Mouse (Mus musculus): Measurements from ENCODE around the gene 2010003K11Rik. TPM values are rescaled to one million over a fixed set of nuclear protein-coding genes. Genes with fewer than 3 reads are reported as not detected.

2010003K11Rik gene
- polyA plus RNA-seq, 1 experiment from 2014 or later = 0.17 TPM

DNA sequence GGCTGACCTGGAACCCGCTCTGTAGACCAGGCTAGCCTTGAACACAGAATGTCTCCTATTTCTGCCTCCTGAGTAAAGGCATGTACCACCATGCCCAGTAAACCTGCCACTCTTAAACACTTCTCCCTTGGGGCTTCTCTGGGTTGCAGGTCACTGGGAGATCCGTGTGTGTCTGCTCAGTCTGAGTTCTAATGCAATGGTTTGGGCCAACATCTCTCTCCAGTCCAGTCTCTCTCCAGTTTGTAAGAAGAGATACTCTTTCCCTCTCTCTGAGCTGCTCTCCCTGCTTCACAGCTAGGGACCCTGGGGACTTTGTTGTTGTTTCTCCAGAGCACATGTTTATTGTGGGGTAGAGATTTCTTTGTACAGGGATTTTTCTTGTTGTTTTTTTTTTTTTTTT lies 17.9 kb upstream of the 2010003K11Rik start:
- no peak for ATAC-seq (ENCODE audit: low FRiP score)
- Histone ChIP-seq H3K27me3 (replicated peaks) (peaks cover 3% of the 10 kb centered on the region; the same call in 1 of the 2 replicates), H3K4me1 (peaks cover 12% of the 10 kb centered on the region; the same call in 1 of the 2 replicates), H3K27ac (replicated peaks) (peak overlapping the region; percentile 19; the same call in 1 of the 2 replicates), H3K36me3 (no peaks in the 10 kb centered on the region), H3K9ac (replicated peaks) (no peak overlapping the region), H3K4me3 (replicated peaks) (no peak overlapping the region), H3K9me3 (replicated peaks) (no peaks in the 10 kb centered on the region), H3K4me2 (no peak overlapping the region)
- 69% methylated on average over 2 of the region's 2 CpGs for WGBS

DNA sequence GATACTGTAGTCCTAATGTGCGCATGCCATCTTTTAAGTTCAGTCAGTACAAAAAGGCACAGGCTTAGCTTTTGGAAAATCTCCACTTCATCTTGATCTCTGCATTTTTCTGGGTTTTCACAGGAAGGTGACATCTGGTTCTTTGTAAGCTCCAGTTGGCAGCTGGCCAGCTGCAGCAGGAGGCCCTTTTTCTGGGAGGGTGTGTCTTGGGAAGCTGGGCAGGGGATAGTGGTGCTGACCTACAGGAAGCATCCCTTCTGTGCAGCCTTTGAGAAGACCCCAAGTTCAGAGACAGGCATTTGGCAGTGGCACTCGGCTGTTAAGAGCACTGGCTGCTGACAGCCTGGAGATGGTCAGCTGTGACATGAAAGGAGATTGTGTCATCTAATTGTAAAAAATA lies 17.4 kb upstream of the 2010003K11Rik start:
- ATAC-seq (ENCODE audit: low FRiP score) = no peak
- H3K4me2 ChIP-seq = no peak overlapping the region
- no peaks in the 10 kb centered on the region for H3K9me3 ChIP-seq (replicated peaks)
- 54% methylated on average over 2 of the region's 2 CpGs for WGBS
- H3K9ac ChIP-seq (replicated peaks) = no peak overlapping the region
- peaks cover 3% of the 10 kb centered on the region; the same call in 1 of the 2 replicates for H3K27me3 ChIP-seq (replicated peaks)
- peak overlapping the region; percentile 19 for H3K27ac ChIP-seq (replicated peaks)
- H3K4me1 ChIP-seq = peaks cover 18% of the 10 kb centered on the region
- H3K4me3 ChIP-seq (replicated peaks) = no peak overlapping the region
- H3K36me3 ChIP-seq = no peaks in the 10 kb centered on the region

DNA sequence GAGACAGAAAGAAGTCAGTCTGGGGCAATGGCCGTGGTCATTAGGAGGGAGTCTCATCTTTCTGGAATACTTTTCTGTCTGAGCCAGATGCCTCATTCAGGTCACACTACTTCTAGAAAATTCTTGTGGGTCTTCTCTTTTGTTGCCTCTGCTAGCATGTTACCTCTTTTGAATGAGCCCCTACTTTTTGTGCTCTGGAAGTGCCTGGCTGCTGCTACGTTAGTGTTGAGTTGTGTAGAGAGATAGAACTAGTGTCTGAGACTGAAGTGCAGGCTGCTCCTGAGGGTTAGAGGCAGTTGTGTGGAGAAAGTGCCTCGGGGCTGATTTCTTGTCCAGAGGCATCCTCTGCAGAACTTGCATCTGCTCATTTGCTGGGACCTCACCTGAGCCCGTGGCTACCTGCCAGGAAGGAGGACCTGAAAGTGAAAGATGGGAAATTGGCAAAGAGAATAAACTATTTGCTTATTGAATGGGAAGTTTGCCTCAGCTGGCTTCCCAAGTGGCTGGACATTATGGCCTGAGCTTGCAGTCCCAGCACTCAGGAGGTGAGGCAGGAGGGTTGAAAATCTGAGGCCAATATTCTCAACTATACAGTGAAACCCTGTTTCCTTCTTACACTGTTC lies 15.0 kb upstream of the 2010003K11Rik start:
- Histone ChIP-seq H3K36me3 (no peaks in the 10 kb centered on the region), H3K27me3 (replicated peaks) (peaks cover 3% of the 10 kb centered on the region; the same call in 1 of the 2 replicates), H3K4me2 (no peak overlapping the region), H3K4me3 (replicated peaks) (no peak overlapping the region), H3K9me3 (replicated peaks) (no peaks in the 10 kb centered on the region), H3K27ac (replicated peaks) (no peak overlapping the region), H3K4me1 (peaks cover 24% of the 10 kb centered on the region), H3K9ac (replicated peaks) (no peak overlapping the region)
- ATAC-seq (ENCODE audit: low FRiP score) = no peak
- WGBS = 76% methylated on average over 4 of the region's 4 CpGs

DNA sequence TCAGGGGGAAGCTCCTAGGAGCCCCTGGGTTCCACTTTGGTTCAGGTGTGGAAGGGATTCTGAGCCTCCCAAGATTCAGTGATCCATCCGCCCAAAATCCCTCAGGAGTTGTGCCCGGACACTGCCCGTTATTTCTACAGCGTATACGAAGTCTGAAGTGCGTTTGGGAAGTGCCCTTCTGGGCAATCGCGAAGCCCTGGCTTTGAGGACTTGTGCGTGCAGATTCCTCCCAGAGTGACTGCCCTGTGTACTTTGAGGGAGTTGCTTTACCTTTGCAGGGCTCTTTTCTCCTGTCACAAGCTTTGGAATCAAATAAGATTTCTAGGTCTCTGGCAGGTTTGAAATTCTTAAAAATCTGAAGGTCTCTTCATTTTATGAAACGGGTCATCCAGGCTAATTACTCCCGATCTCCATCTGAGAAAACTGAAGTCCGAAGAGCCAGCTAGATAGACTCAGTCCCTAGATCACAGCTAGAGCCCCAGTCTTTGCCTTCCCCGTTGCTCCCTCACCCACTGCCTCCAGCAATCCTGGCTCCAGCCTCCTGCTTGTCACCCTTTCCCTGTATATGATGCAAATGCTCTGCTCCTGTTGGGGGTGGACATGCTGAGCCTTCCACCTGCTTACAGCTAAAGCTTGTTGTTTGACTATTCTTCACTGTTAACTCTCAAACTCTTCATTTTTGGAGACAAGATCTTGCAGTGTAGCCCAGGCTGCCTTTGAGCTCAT lies 12.9 kb upstream of the 2010003K11Rik start:
- Histone ChIP-seq H3K27me3 (replicated peaks) (peaks cover 3% of the 10 kb centered on the region; the same call in 1 of the 2 replicates), H3K4me2 (peak overlapping the region; percentile 81), H3K4me3 (replicated peaks) (peak overlapping the region; percentile 70), H3K9me3 (replicated peaks) (no peaks in the 10 kb centered on the region), H3K36me3 (no peaks in the 10 kb centered on the region), H3K9ac (replicated peaks) (peak overlapping the region; percentile 46), H3K27ac (replicated peaks) (no peak overlapping the region), H3K4me1 (peaks cover 24% of the 10 kb centered on the region)
- no peak for ATAC-seq (ENCODE audit: low FRiP score)
- WGBS = 7% methylated on average over 13 of the region's 13 CpGs

DNA sequence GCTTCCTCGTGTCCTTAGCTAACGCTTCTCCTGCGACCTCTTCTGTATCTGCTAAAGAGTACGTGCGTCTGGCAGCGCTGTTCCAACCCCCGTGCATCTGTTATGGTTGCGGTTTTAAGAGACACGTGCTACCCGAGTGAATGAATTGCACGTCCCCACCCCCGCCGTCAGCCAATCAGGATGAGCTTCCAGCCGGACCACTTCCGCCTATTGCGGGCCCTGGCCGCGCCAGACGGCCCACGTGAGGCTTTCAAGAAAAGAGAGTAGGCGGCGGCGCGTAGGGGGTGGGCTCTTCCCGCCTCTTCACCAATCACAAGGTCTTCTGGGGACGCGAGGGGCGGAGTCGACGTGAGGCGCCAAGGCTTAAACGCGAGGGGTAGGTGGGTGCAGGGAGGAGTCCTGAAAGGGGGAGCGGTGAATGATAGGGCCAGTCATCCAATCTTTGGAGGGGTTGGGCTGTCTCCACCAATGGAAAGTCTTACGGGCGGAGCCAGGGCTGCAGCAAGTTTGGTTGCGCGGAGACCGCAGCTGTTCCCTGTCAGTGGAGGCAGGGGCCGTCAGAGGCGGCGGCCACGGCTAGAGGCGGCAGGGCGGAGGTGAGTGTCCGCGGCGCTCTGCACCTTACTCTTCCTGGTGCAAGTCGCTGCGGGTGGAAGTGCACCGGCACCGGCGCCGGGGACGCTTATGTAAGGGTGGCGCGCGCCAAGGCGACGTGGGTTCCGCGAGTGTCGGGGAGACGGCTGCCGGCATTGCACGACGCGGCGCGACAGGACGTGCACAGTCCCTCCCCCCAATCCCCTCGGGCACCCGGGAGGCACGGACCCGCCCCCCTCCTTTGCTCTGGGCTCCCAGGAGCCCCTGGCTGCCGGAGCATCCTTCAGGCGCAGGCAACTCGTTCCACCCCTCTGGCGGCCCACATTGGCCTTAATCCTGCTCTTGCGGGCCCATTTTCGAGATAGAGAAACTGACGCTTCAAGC lies 11.9 kb upstream of the 2010003K11Rik start, which contains the start of gene Pcx:
Pcx (plus strand) TSS at position 487 of the 978 bp plus-strand sequence.
- WGBS = under 1% methylated on average over 73 of the region's 82 CpGs
- ATAC-seq (ENCODE audit: low FRiP score) = peak; percentile 100
- Histone ChIP-seq H3K4me2 (peak within 1 kb of the TSS; percentile 81), H3K9me3 (replicated peaks) (no peaks in the 10 kb centered on the region), H3K9ac (replicated peaks) (peak within 1 kb of the TSS; percentile 46), H3K4me1 (peaks cover 15% of the 10 kb centered on the region), H3K36me3 (no peaks in the 10 kb centered on the region), H3K27ac (replicated peaks) (peak within 1 kb of the TSS; percentile 68), H3K27me3 (replicated peaks) (peaks cover 3% of the 10 kb centered on the region; the same call in 1 of the 2 replicates), H3K4me3 (replicated peaks) (peak within 1 kb of the TSS; percentile 70)

DNA sequence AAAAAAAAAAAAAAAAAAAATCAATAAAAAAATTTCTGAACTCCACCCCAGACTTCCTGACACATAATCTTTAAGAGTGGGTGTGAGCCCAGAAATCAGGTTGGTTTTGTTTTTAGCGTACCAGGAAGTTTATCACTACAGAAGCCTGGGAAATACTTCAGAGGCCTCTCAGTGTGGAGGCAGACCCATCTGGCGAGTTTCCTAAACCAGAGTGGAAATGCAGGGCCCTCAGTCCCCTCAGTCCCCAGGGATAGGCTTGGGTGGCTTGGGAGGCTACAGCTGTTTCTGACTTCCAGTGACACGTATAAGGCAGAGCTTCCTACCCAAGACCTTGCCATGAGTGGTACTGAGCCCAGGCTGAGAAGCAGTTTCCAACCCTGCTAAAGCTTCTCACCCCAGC lies 9.4 kb upstream of the 2010003K11Rik start:
- no peak overlapping the region for H3K4me2 ChIP-seq
- ATAC-seq (ENCODE audit: low FRiP score) = no peak
- H3K36me3 ChIP-seq = no peaks in the 10 kb centered on the region
- H3K27ac ChIP-seq (replicated peaks) = no peak overlapping the region
- no peak overlapping the region for H3K9ac ChIP-seq (replicated peaks)
- H3K4me3 ChIP-seq (replicated peaks) = no peak overlapping the region
- H3K4me1 ChIP-seq = peaks cover 15% of the 10 kb centered on the region
- H3K9me3 ChIP-seq (replicated peaks) = no peaks in the 10 kb centered on the region
- H3K27me3 ChIP-seq (replicated peaks) = peaks cover 3% of the 10 kb centered on the region; the same call in 1 of the 2 replicates
- WGBS = 78% methylated on average over 3 of the region's 3 CpGs

DNA sequence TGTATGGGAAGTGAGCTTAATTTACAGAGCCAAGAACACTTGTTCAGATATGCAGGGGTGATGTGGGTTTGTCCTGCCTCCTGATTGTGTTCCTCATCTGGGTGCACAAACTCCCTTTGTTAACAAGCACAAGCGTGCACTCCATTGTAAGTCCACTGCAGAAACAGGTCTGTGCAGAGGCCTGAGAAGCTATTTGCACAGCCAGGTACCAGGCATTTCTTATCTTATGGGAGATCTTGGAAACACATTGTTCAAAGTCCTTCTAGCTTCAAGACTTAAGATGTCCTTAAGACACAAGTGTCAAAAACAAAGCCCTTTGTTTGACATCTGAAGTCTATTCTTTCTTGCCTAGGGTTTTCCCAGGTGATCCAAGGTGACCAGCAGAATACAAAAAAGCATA lies 6.4 kb upstream of the 2010003K11Rik start:
- no peak for ATAC-seq (ENCODE audit: low FRiP score)
- no peaks in the 10 kb centered on the region for H3K27me3 ChIP-seq (replicated peaks)
- H3K9ac ChIP-seq (replicated peaks) = no peak overlapping the region

DNA sequence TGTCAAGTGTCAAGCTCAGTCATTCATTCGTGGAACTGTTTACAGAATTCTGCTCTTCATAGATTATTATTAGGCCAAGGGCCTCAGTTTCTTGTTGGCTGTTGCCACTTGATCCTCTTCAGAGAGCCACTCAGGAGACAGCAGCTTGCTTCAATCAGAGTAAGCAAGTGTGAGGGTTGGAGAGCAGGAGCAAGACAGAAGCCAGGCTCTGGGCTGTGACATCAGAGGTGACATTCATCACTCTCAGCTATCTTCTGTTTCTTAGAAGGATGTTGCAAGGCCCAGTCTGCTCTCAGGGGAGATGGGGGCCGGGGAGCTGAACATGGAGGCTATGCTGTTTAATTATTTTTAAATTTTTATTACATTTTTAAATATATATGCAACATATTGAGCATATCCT lies 4.3 kb upstream of the 2010003K11Rik start:
- Histone ChIP-seq H3K27me3 (replicated peaks) (no peaks in the 10 kb centered on the region), H3K4me2 (no peak overlapping the region), H3K9ac (replicated peaks) (no peak overlapping the region), H3K9me3 (replicated peaks) (no peaks in the 10 kb centered on the region), H3K36me3 (no peaks in the 10 kb centered on the region), H3K27ac (replicated peaks) (no peak overlapping the region), H3K4me3 (replicated peaks) (no peak overlapping the region), H3K4me1 (peaks cover 6% of the 10 kb centered on the region)
- ATAC-seq (ENCODE audit: low FRiP score) = no peak
- WGBS = 68% methylated on average over 2 of the region's 2 CpGs

More for the DNA sequence above, 6.4 kb upstream of the 2010003K11Rik start:
- 88% methylated on average over 1 of the region's 1 CpGs for WGBS
- Histone ChIP-seq H3K9me3 (replicated peaks) (no peaks in the 10 kb centered on the region), H3K4me3 (replicated peaks) (no peak overlapping the region), H3K27ac (replicated peaks) (no peak overlapping the region), H3K36me3 (no peaks in the 10 kb centered on the region), H3K4me2 (no peak overlapping the region), H3K4me1 (peaks cover 4% of the 10 kb centered on the region)

DNA sequence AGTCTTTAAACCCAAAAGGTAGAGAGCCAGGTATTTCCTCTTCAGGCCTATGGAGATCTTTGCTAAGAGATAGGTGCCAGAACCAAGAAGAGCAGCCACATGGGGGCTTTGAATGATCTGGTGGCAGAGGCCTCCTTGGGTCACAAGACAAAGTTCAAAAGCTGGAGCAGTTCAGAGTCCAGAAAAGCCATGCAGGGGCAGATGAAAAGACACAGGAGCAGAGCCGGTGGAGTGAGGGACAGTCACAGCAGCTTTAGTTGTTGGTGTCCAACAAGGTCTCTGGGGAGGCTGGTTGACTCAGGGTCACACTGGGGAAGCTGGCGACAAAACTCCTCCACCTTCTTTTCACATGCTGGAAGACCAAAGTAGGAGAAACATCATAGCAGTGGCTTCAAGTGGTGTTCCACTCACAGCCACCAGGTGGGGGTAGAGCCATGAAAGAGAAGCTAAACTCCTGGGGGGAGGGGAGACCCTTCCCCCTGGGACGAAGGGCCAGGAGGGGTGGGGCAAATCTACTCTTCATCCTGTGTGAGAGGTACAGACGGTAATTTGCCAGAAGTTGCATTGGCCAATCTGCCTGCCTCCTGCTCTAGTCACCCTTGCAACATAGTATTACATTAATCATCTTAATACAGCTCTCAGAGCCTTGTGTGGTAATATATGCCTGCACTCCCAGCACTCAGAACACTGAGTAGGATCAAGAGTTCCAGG lies 965 bp downstream of the 2010003K11Rik start:
- H3K4me2 ChIP-seq = peak overlapping the region; percentile 30; the same call in 1 of the 2 replicates
- no peak overlapping the region for H3K4me3 ChIP-seq (replicated peaks)
- H3K9me3 ChIP-seq (replicated peaks) = no peaks in the 10 kb centered on the region
- H3K27ac ChIP-seq (replicated peaks) = no peak overlapping the region
- no peak overlapping the region for H3K9ac ChIP-seq (replicated peaks)
- ATAC-seq (ENCODE audit: low FRiP score) = peak; percentile 41; the same call in 1 of the 2 replicates
- 6% methylated on average over 4 of the region's 4 CpGs for WGBS
- no peaks in the 10 kb centered on the region for H3K36me3 ChIP-seq
- H3K4me1 ChIP-seq = peaks cover 12% of the 10 kb centered on the region
- no peaks in the 10 kb centered on the region for H3K27me3 ChIP-seq (replicated peaks)

DNA sequence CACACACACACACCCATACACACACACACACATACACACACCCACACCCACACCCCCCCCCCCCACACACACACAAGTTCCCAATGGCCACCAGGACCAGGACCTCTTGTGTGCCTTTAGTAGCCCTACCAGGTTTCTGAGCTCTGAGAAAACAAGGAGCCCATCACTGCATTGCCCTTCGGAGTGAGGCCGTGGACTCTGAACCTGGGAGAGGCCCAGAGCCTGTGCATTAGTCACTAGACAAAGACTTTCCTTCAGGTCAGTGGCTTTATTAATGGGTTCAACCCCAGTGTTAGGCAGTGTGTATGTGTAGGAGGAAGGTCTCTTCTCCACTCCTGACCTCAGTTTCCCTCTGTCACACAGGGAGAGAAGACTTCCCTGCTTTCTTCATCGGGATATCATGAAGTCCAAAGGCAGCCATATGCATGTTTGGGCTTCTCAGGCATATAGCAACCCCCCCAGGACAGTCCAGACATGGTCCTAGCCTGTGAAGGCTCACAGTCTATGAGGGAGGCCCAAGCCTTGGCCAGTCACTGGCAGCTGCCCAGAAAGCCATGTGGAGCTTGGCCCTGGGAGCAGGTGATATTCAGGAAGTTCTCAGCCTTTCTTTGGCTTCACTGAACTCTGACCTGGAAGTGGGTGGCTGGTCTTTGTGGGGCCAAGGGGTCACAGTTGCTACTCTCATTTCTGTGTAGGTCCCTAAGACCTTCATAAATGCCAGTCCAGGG lies 1.7 kb downstream of the 2010003K11Rik start:
- ATAC-seq (ENCODE audit: low FRiP score) = no peak
- no peaks in the 10 kb centered on the region for H3K27me3 ChIP-seq (replicated peaks)
- 77% methylated on average over 3 of the region's 3 CpGs for WGBS
- H3K27ac ChIP-seq (replicated peaks) = no peak overlapping the region
- peaks cover 12% of the 10 kb centered on the region for H3K4me1 ChIP-seq
- H3K36me3 ChIP-seq = no peaks in the 10 kb centered on the region
- no peak overlapping the region for H3K4me3 ChIP-seq (replicated peaks)
- H3K9me3 ChIP-seq (replicated peaks) = no peaks in the 10 kb centered on the region
- no peak overlapping the region for H3K9ac ChIP-seq (replicated peaks)
- no peak overlapping the region for H3K4me2 ChIP-seq
